Comparison of ENCODE assay signal across 9 mouse cellular contexts in genomic region chr11:54930318-54930979, GRCm38 (mm10). TPM values are rescaled to one million over a fixed set of nuclear protein-coding genes. Genes with fewer than 3 reads are reported as not detected.
DNase-seq lines count a peak whose midpoint lies in the region; ATAC-seq and TF ChIP-seq lines count a peak whose summit lies in the region.
"Had no signal": no experiment of that assay in that cellular context is flagged by ENCODE, and none has a peak within 500 bp of the region (broad histone marks: within the 10 kb centered on the region; RNA-seq: fewer than 3 reads in every experiment).

No protein-coding gene starts in this region.

- peaks cover 3% of the 10 kb centered on the region; the same call in 1 of the 2 replicates for H3K4me1 ChIP-seq in intestine, embryonic 15.5 days (replicated peaks)
- H3K4me1 ChIP-seq in lung, embryonic 14.5 days (ENCODE audit: insufficient read depth) = no peaks in the 10 kb centered on the region
- peaks cover 12% of the 10 kb centered on the region for H3K4me1 ChIP-seq in small intestine, adult 2 months (ENCODE audit: control insufficient read depth, insufficient read depth, insufficient read length, low read length)
- H3K4me1 ChIP-seq: hindbrain, embryonic 15.5 days had no signal

- H3K9me3 ChIP-seq in intestine, embryonic 15.5 days = no peaks in the 10 kb centered on the region
- no peaks in the 10 kb centered on the region for H3K9me3 ChIP-seq in lung, embryonic 14.5 days (ENCODE audit: low read depth, low read length)
- H3K9me3 ChIP-seq: hindbrain, embryonic 15.5 days had no signal

- DNase-seq in adrenal gland, postnatal 10 days = peak; percentile 67
- DNase-seq in adrenal gland, adult 8-10 months = no peak
- peak; percentile 17 for DNase-seq in spleen, adult 12 weeks (ENCODE audit: low spot score)
- no peak for DNase-seq in spleen, postnatal 36 days (ENCODE audit: low spot score in 2 of 2)
- peak; percentile 70 to 72 for DNase-seq in cerebellum, postnatal 36 days
- DNase-seq in lung, embryonic 14.5 days = peak; percentile 82

- WGBS in intestine, embryonic 15.5 days = 65% methylated on average over 7 of the region's 7 CpGs
- WGBS in lung, embryonic 14.5 days = 66% methylated on average over 7 of the region's 7 CpGs
- WGBS in small intestine, adult 2 months = 71% methylated on average over 7 of the region's 7 CpGs

- H3K9ac ChIP-seq in intestine, embryonic 15.5 days = no peak overlapping the region
- no peak overlapping the region for H3K9ac ChIP-seq in lung, embryonic 14.5 days
- H3K9ac ChIP-seq: hindbrain, embryonic 15.5 days had no signal

- no peak overlapping the region for H3K4me3 ChIP-seq in intestine, embryonic 15.5 days (replicated peaks)
- no peak overlapping the region for H3K4me3 ChIP-seq in lung, embryonic 14.5 days (ENCODE audit: low read depth, low read length)
- H3K4me3 ChIP-seq in small intestine, adult 2 months (ENCODE audit: low read depth, low read length) = no peak overlapping the region
- H3K4me3 ChIP-seq: hindbrain, embryonic 15.5 days had no signal

- no peak overlapping the region for H3K27ac ChIP-seq in intestine, embryonic 15.5 days
- no peak overlapping the region for H3K27ac ChIP-seq in lung, embryonic 14.5 days (ENCODE audit: low read depth)
- peak overlapping the region; percentile 40 for H3K27ac ChIP-seq in small intestine, adult 2 months (ENCODE audit: insufficient read depth, low read depth, low read length)
- H3K27ac ChIP-seq: hindbrain, embryonic 15.5 days had no signal

- H3K36me3 ChIP-seq in intestine, embryonic 15.5 days = peaks cover 37% of the 10 kb centered on the region
- H3K36me3 ChIP-seq in lung, embryonic 14.5 days (ENCODE audit: insufficient read depth) = peaks cover 55% of the 10 kb centered on the region
- H3K36me3 ChIP-seq in small intestine, adult 2 months (ENCODE audit: control insufficient read depth, insufficient read depth, low read length) = peaks cover 93% of the 10 kb centered on the region

- H3K27me3 ChIP-seq in intestine, embryonic 15.5 days (replicated peaks) = no peaks in the 10 kb centered on the region
- no peaks in the 10 kb centered on the region for H3K27me3 ChIP-seq in lung, embryonic 14.5 days (ENCODE audit: insufficient read depth, low read length)
- no peaks in the 10 kb centered on the region for H3K27me3 ChIP-seq in small intestine, adult 2 months (ENCODE audit: control insufficient read depth, insufficient read depth, low read length)
- H3K27me3 ChIP-seq: hindbrain, embryonic 15.5 days had no signal

- TF ChIP-seq POLR2A in small intestine, adult 2 months (IDR thresholded peaks at IDR 0.05; ENCODE audit: low read depth, low read length) = no peak

- peak; percentile 83 for TF ChIP-seq CTCF in lung, embryonic 14.5 days (IDR thresholded peaks at IDR 0.05; ENCODE audit: low read depth)
- peak; percentile 88; the same call in 1 of the 2 replicates for TF ChIP-seq CTCF in small intestine, adult 2 months (IDR thresholded peaks at IDR 0.05; ENCODE audit: extremely low read depth, insufficient read length, insufficient replicate concordance, low read depth, low read length)

- H3K4me2 ChIP-seq in intestine, embryonic 15.5 days (replicated peaks) = no peak overlapping the region
- H3K4me2 ChIP-seq in lung, embryonic 14.5 days = no peak overlapping the region
- H3K4me2 ChIP-seq: hindbrain, embryonic 15.5 days had no signal

- 0 out of 2 replicates have a peak, but pooled peaks have one; percentile 9 for ATAC-seq in intestine, embryonic 15.5 days
- no peak for ATAC-seq in lung, embryonic 14.5 days (ENCODE audit: insufficient read depth)

RNA-seq across cellular contexts. Expression of gene Gpx3, which starts 28.2 kb away (rescaled TPM):
- total RNA-seq in adrenal gland, postnatal 10 days (2021) = 100 to 1,000 TPM; 116 to 123 TPM
- total RNA-seq in adrenal gland, adult 8-10 months (2022) = 100 to 1,000 TPM in 3 of 4 experiments, 10 to 100 TPM in 1; 89.1 to 315 (median 150) TPM
- polyA plus RNA-seq in intestine, embryonic 15.5 days (2015; fragmentation: Nextera tagmentation; extraction: Ambion mirVana) = 308 and 352 TPM in 2 replicates
- 144 and 164 TPM in 2 replicates for polyA plus RNA-seq in lung, embryonic 14.5 days (2014; fragmentation: Nextera tagmentation; extraction: Ambion mirVana)
- polyA plus RNA-seq in small intestine, adult 2 months (2012; rRNA removed) = 52.2 and 90.3 TPM in 2 replicates

RNA-seq across cellular contexts. Expression of gene Tnip1, which starts 32.3 kb away (rescaled TPM):
- 10 to 100 TPM; 53.2 to 64.1 TPM for total RNA-seq in adrenal gland, postnatal 10 days (2021)
- 100 to 1,000 TPM in 2 of 4 experiments, 10 to 100 TPM in 2; 94.2 to 126 (median 103) TPM for total RNA-seq in adrenal gland, adult 8-10 months (2022)
- polyA plus RNA-seq in intestine, embryonic 15.5 days (2015; fragmentation: Nextera tagmentation; extraction: Ambion mirVana) = 22.7 and 24.5 TPM in 2 replicates
- polyA plus RNA-seq in lung, embryonic 14.5 days (2014; fragmentation: Nextera tagmentation; extraction: Ambion mirVana) = 13.2 and 14.3 TPM in 2 replicates
- polyA plus RNA-seq in small intestine, adult 2 months (2012; rRNA removed) = 47.9 and 122 TPM in 2 replicates

Comparison
In these comparisons a context has a peak if more than half of its experiments do, and no peak if none do; other contexts are left out.
1. DNase-seq: peak in adrenal gland, postnatal 10 days (single experiment), spleen, adult 12 weeks (single experiment), cerebellum, postnatal 36 days (2 of 2) and lung, embryonic 14.5 days (single experiment); none in adrenal gland, adult 8-10 months (single experiment) and spleen, postnatal 36 days (0 of 2).